Mouse (Mus musculus) heart, adult 18-20 months (tissue): ENCODE measurements around the gene Fgf18. TPM values are rescaled to one million over a fixed set of nuclear protein-coding genes. Genes with fewer than 3 reads are reported as not detected.

Experiments used
- DNase-seq, 2 experiments: peaks; one replicate each; pipeline ENCODE4 v3.0.0; 2021 to 2022; ENCODE audit warnings: mixed read lengths in 1 of 2
- total RNA-seq, 2 experiments: library from RNA; stranded (reverse); gene quantifications; 2 replicates each; pipeline ENCODE4 v1.2.3; 2021

Fgf18 gene
- total RNA-seq, 2 experiments from 2014 or later, result 3.8 to 4.1 TPM

- DNase-seq, result no peak
Measured at GRCm38 (mm10) chr11:33151128-33151779, 4.1 kb upstream of the Fgf18 start.

GRCm38 (mm10) chr11:33150364-33150763 lies 3.2 kb upstream of the Fgf18 start:
- no peak for DNase-seq

- no peak for DNase-seq
Measured at GRCm38 (mm10) chr11:33149453-33149852, 2.3 kb upstream of the Fgf18 start.

- no peak for DNase-seq
Measured at GRCm38 (mm10) chr11:33149088-33149436, 1.9 kb upstream of the Fgf18 start.

GRCm38 (mm10) chr11:33148338-33149087 lies 1.3 kb upstream of the Fgf18 start:
- peak; percentile 82 to 87 for DNase-seq

GRCm38 (mm10) chr11:33147572-33148337 lies 555 bp upstream of the Fgf18 start:
- DNase-seq, result peak; percentile 44 to 55

GRCm38 (mm10) chr11:33146651-33147131 lies 509 bp downstream of the Fgf18 start:
- DNase-seq, result peak; percentile 29 to 55

- peak; percentile 89 to 90 for DNase-seq
Measured at GRCm38 (mm10) chr11:33146143-33146497, 1.1 kb downstream of the Fgf18 start.

GRCm38 (mm10) chr11:33145201-33146142 lies 1.7 kb downstream of the Fgf18 start:
- peak in 1 of 2 experiments; percentile 11 for DNase-seq

- DNase-seq, result no peak
Measured at GRCm38 (mm10) chr11:33143906-33144305, 3.3 kb downstream of the Fgf18 start.

- peak; percentile 22 for DNase-seq
Measured at GRCm38 (mm10) chr11:33142801-33143200, 4.4 kb downstream of the Fgf18 start.

GRCm38 (mm10) chr11:33140111-33140460 lies 7.1 kb downstream of the Fgf18 start:
- DNase-seq, result no peak

- no peak for DNase-seq
Measured at GRCm38 (mm10) chr11:33139458-33140110, 7.6 kb downstream of the Fgf18 start.

GRCm38 (mm10) chr11:33138686-33139085 lies 8.5 kb downstream of the Fgf18 start:
- no peak for DNase-seq

GRCm38 (mm10) chr11:33134391-33134986 lies 12.7 kb downstream of the Fgf18 start:
- DNase-seq, result no peak

GRCm38 (mm10) chr11:33132619-33133338 lies 14.4 kb downstream of the Fgf18 start:
- DNase-seq, result no peak

- no peak for DNase-seq
Measured at GRCm38 (mm10) chr11:33127058-33127457, 20.1 kb downstream of the Fgf18 start.

- peak; percentile 23 to 34 for DNase-seq
Measured at GRCm38 (mm10) chr11:33122575-33123268, 24.5 kb downstream of the Fgf18 start.

GRCm38 (mm10) chr11:33119556-33119955 lies 27.6 kb downstream of the Fgf18 start:
- no peak for DNase-seq

- no peak for DNase-seq
Measured at GRCm38 (mm10) chr11:33119116-33119515, 28.1 kb downstream of the Fgf18 start.
